Mouse (Mus musculus): ENCODE results near the gene Acsl6. TPM values are rescaled to one million over a fixed set of nuclear protein-coding genes. Genes with fewer than 3 reads are reported as not detected.
A peak's percentile ranks its signal among the peaks of the same experiment; 100 is the strongest.

The Acsl6 gene
- polyA plus RNA-seq, 1 experiment from 2014 or later: 5.7 TPM

GRCm38 (mm10) chr11:54336165-54336707 lies 32.6 kb downstream of the Acsl6 start:
- Histone ChIP-seq H3K4me3 (replicated peaks) (no peak overlapping the region), H3K4me2 (replicated peaks) (no peak overlapping the region), H3K27ac (replicated peaks) (no peak overlapping the region), H3K4me1 (no peaks in the 10 kb centered on the region), H3K9ac (no peak overlapping the region), H3K36me3 (no peaks in the 10 kb centered on the region), H3K27me3 (no peaks in the 10 kb centered on the region), H3K9me3 (replicated peaks) (no peaks in the 10 kb centered on the region)
- 36% methylated on average over 13 of the region's 13 CpGs for WGBS
- peak; percentile 54; the same call in 1 of the 2 replicates for ATAC-seq (ENCODE audit: insufficient number of reproducible peaks, low FRiP score, low TSS enrichment, low read depth)

GRCm38 (mm10) chr11:54343703-54344102 lies 40.1 kb downstream of the Acsl6 start:
- no peaks in the 10 kb centered on the region for H3K4me1 ChIP-seq
- no peaks in the 10 kb centered on the region for H3K9me3 ChIP-seq (replicated peaks)
- no peak overlapping the region for H3K4me2 ChIP-seq (replicated peaks)
- H3K27me3 ChIP-seq: no peaks in the 10 kb centered on the region
- no peak overlapping the region for H3K4me3 ChIP-seq (replicated peaks)
- 38% methylated on average over 4 of the region's 4 CpGs for WGBS
- no peak for ATAC-seq (ENCODE audit: insufficient number of reproducible peaks, low FRiP score, low TSS enrichment, low read depth)
- H3K36me3 ChIP-seq: no peaks in the 10 kb centered on the region
- H3K9ac ChIP-seq: no peak overlapping the region
- H3K27ac ChIP-seq (replicated peaks): no peak overlapping the region

GRCm38 (mm10) chr11:54351704-54352103 lies 48.1 kb downstream of the Acsl6 start:
- no peak overlapping the region for H3K27ac ChIP-seq (replicated peaks)
- H3K27me3 ChIP-seq: no peaks in the 10 kb centered on the region
- WGBS: 57% methylated on average over 5 of the region's 5 CpGs
- H3K9me3 ChIP-seq (replicated peaks): no peaks in the 10 kb centered on the region
- H3K4me1 ChIP-seq: no peaks in the 10 kb centered on the region
- no peak overlapping the region for H3K9ac ChIP-seq
- no peak for ATAC-seq (ENCODE audit: insufficient number of reproducible peaks, low FRiP score, low TSS enrichment, low read depth)
- H3K4me2 ChIP-seq (replicated peaks): no peak overlapping the region
- no peak overlapping the region for H3K4me3 ChIP-seq (replicated peaks)
- H3K36me3 ChIP-seq: no peaks in the 10 kb centered on the region

DNA sequence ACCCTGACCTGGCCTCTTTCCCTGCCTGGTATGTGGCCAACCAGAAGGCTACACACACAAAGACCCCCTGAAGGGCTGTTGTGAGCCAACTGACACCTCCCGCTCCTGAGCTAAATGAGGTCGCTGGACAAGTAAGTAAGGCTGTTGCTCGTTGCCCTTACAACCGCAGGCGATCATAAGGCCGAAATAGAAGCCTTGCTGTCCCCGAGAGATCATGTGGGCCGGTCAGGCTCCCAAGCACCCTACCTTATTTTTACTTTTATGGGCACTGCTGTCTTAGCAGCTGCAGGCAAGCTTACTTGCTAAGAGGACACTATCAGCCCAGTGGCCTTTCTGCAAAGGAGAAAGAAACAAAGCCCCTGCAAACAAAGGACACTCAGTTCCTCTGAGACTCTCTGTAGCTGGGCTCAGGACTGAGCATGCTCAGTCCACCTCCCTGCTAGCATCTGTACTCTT lies 49.6 kb downstream of the Acsl6 start:
- Histone ChIP-seq H3K9me3 (replicated peaks) (no peaks in the 10 kb centered on the region), H3K27me3 (no peaks in the 10 kb centered on the region), H3K36me3 (no peaks in the 10 kb centered on the region), H3K27ac (replicated peaks) (no peak overlapping the region), H3K4me2 (replicated peaks) (no peak overlapping the region), H3K4me1 (no peaks in the 10 kb centered on the region), H3K4me3 (replicated peaks) (no peak overlapping the region), H3K9ac (no peak overlapping the region)
- ATAC-seq (ENCODE audit: insufficient number of reproducible peaks, low FRiP score, low TSS enrichment, low read depth): no peak
- WGBS: 25% methylated on average over 8 of the region's 8 CpGs

DNA sequence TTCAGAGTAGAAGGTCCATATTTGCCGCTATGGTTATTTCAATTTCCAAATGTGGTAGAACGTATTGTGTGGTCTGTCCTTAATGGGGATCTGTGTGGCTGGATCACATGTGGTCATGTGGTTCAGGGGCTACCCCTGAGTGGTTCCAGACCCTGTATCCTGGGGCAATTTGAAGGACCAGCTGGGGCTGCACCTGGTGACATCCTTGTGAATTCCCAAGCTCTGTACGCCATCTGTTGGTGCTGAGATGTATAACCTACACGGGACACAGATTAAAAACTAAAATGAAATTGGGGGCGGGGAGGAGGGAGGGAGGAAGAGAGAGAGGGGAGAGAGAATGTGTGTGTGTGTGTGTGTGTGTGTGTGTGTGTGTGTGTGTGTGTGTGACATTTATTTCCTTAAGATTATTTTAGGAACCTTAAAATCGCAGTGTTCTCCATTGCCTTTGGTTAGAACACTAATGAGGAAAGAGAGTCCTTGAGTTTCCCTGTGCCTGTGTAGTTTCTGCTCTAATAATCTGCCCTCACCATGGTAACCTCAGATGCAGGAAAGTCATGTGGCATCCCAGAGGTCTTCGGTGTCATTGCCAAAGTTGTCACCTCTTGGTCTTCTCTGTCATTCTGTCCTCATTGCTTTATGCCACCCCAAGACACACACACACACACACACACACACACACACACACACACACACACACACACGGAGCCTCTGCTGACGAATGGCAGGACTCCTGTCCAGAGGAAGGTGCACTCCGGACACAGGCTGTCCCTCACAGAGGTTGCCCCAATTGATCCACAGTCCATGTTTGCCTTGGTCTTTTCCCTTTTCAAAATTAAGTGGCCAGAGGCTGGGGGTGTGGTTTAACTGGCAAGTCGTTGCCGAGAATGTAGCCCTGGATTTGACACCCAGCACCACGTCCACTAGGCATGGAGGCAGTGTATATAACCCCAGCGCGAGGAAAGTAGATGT lies 51.3 kb downstream of the Acsl6 start:
- no peak for ATAC-seq (ENCODE audit: insufficient number of reproducible peaks, low FRiP score, low TSS enrichment, low read depth)
- WGBS: 39% methylated on average over 15 of the region's 15 CpGs

DNA sequence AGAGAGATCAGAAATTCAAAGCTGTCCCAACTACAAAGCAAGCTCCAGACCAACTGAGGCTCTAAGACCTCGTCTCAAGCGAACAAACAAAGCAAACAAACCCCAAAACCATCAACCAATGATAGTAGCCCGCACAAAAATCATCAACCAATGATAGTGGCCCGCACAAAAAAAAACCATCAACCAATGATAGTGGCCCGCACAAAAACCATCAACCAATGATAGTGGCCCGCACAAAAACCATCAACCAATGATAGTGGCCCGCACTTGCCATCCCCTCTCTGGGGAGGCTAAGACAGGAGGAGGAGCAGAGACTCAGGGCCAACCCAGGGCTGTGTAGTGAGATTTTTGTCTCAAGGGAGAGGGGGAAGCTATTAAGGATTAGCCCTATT lies 52.0 kb downstream of the Acsl6 start:
- H3K36me3 ChIP-seq: no peaks in the 10 kb centered on the region
- no peak overlapping the region for H3K9ac ChIP-seq
- WGBS: 72% methylated on average over 7 of the region's 7 CpGs
- H3K27me3 ChIP-seq: no peaks in the 10 kb centered on the region
- no peak overlapping the region for H3K27ac ChIP-seq (replicated peaks)
- no peaks in the 10 kb centered on the region for H3K9me3 ChIP-seq (replicated peaks)
- H3K4me1 ChIP-seq: no peaks in the 10 kb centered on the region
- no peak overlapping the region for H3K4me3 ChIP-seq (replicated peaks)
- no peak overlapping the region for H3K4me2 ChIP-seq (replicated peaks)
- no peak for ATAC-seq (ENCODE audit: insufficient number of reproducible peaks, low FRiP score, low TSS enrichment, low read depth)

More for the DNA sequence above, 51.3 kb downstream of the Acsl6 start:
- Histone ChIP-seq H3K4me1 (no peaks in the 10 kb centered on the region), H3K9ac (no peak overlapping the region), H3K27me3 (no peaks in the 10 kb centered on the region), H3K4me2 (replicated peaks) (no peak overlapping the region), H3K4me3 (replicated peaks) (no peak overlapping the region), H3K27ac (replicated peaks) (no peak overlapping the region), H3K36me3 (no peaks in the 10 kb centered on the region), H3K9me3 (replicated peaks) (no peaks in the 10 kb centered on the region)

GRCm38 (mm10) chr11:54356676-54357075 lies 53.1 kb downstream of the Acsl6 start:
- Histone ChIP-seq H3K27me3 (no peaks in the 10 kb centered on the region), H3K9ac (no peak overlapping the region), H3K4me2 (replicated peaks) (no peak overlapping the region), H3K4me1 (no peaks in the 10 kb centered on the region), H3K27ac (replicated peaks) (no peak overlapping the region), H3K4me3 (replicated peaks) (no peak overlapping the region), H3K36me3 (no peaks in the 10 kb centered on the region), H3K9me3 (replicated peaks) (no peaks in the 10 kb centered on the region)
- 59% methylated on average over 4 of the region's 4 CpGs for WGBS
- no peak for ATAC-seq (ENCODE audit: insufficient number of reproducible peaks, low FRiP score, low TSS enrichment, low read depth)

DNA sequence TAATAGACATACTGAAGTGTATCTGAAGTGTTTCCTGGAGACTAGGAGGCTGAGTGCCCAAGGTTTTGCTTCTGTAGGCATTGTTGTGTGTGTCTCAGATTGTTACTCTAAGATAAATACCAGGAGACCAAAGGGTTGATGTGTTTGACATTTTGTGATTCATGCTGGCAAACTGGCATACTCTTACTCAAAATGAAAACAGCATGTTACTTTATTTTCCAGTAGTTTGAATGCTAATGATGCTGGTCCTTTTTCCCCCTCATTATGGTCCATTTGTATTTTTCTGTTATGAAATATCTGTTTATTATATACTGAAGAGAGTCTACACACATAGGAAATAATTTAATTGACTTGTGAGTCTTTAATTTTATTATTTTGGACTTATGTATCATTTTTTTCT lies 69.0 kb downstream of the Acsl6 start:
- ATAC-seq (ENCODE audit: insufficient number of reproducible peaks, low FRiP score, low TSS enrichment, low read depth): no peak
- H3K36me3 ChIP-seq: no peaks in the 10 kb centered on the region
- no peak overlapping the region for H3K9ac ChIP-seq
- H3K9me3 ChIP-seq (replicated peaks): no peaks in the 10 kb centered on the region
- H3K4me3 ChIP-seq (replicated peaks): no peak overlapping the region
- H3K27ac ChIP-seq (replicated peaks): no peak overlapping the region
- no peak overlapping the region for H3K4me2 ChIP-seq (replicated peaks)
- no peaks in the 10 kb centered on the region for H3K27me3 ChIP-seq
- H3K4me1 ChIP-seq: no peaks in the 10 kb centered on the region

GRCm38 (mm10) chr11:54390386-54390785 lies 86.8 kb downstream of the Acsl6 start:
- no peaks in the 10 kb centered on the region for H3K36me3 ChIP-seq
- H3K4me2 ChIP-seq (replicated peaks): no peak overlapping the region
- no peaks in the 10 kb centered on the region for H3K9me3 ChIP-seq (replicated peaks)
- H3K27ac ChIP-seq (replicated peaks): no peak overlapping the region
- ATAC-seq (ENCODE audit: insufficient number of reproducible peaks, low FRiP score, low TSS enrichment, low read depth): no peak
- H3K9ac ChIP-seq: no peak overlapping the region
- 62% methylated on average over 8 of the region's 8 CpGs for WGBS
- no peak overlapping the region for H3K4me3 ChIP-seq (replicated peaks)
- H3K27me3 ChIP-seq: no peaks in the 10 kb centered on the region
- no peaks in the 10 kb centered on the region for H3K4me1 ChIP-seq

DNA sequence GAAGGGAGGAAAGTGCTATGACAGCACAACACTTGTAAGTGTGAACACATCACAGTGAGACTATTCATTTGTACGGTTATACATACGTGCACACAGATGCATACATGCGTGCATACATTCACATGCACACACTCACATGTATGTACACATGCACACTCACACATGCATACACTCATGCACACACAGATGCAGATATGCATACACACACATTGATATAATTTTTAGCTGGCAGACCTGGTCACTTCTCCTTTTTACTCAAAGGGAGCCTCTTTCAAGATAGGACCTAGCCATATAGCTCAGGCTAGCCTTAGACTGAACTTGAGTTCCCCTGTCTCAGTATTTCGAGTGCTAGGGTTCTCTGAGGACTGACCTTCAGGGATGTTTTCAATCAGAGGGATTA lies 87.7 kb downstream of the Acsl6 start:
- 80% methylated on average over 4 of the region's 4 CpGs for WGBS
- no peak for ATAC-seq (ENCODE audit: insufficient number of reproducible peaks, low FRiP score, low TSS enrichment, low read depth)
- no peaks in the 10 kb centered on the region for H3K9me3 ChIP-seq (replicated peaks)
- H3K4me3 ChIP-seq (replicated peaks): no peak overlapping the region
- H3K27ac ChIP-seq (replicated peaks): no peak overlapping the region
- no peak overlapping the region for H3K4me2 ChIP-seq (replicated peaks)
- no peaks in the 10 kb centered on the region for H3K27me3 ChIP-seq
- no peaks in the 10 kb centered on the region for H3K4me1 ChIP-seq
- no peaks in the 10 kb centered on the region for H3K36me3 ChIP-seq
- no peak overlapping the region for H3K9ac ChIP-seq

- no peak overlapping the region for H3K27ac ChIP-seq (replicated peaks)
- no peak overlapping the region for H3K4me2 ChIP-seq (replicated peaks)
- H3K36me3 ChIP-seq: no peaks in the 10 kb centered on the region
- no peak overlapping the region for H3K4me3 ChIP-seq (replicated peaks)
- H3K9ac ChIP-seq: no peak overlapping the region
- no peak for ATAC-seq (ENCODE audit: insufficient number of reproducible peaks, low FRiP score, low TSS enrichment, low read depth)
- H3K9me3 ChIP-seq (replicated peaks): no peaks in the 10 kb centered on the region
- 86% methylated on average over 1 of the region's 1 CpGs for WGBS
- no peaks in the 10 kb centered on the region for H3K27me3 ChIP-seq
- no peaks in the 10 kb centered on the region for H3K4me1 ChIP-seq
These were observed 93.1 kb downstream of the Acsl6 start for GRCm38 (mm10) chr11:54396686-54397085.
